Mouse (Mus musculus) liver (tissue): ENCODE results near the gene Dock11.

Experiments used
- DNase-seq: peaks from one replicate; pipeline ENCODE4 v3.0.0-alpha.2; 2020; ENCODE audit warnings: mixed read lengths

The Dock11 gene

DNA sequence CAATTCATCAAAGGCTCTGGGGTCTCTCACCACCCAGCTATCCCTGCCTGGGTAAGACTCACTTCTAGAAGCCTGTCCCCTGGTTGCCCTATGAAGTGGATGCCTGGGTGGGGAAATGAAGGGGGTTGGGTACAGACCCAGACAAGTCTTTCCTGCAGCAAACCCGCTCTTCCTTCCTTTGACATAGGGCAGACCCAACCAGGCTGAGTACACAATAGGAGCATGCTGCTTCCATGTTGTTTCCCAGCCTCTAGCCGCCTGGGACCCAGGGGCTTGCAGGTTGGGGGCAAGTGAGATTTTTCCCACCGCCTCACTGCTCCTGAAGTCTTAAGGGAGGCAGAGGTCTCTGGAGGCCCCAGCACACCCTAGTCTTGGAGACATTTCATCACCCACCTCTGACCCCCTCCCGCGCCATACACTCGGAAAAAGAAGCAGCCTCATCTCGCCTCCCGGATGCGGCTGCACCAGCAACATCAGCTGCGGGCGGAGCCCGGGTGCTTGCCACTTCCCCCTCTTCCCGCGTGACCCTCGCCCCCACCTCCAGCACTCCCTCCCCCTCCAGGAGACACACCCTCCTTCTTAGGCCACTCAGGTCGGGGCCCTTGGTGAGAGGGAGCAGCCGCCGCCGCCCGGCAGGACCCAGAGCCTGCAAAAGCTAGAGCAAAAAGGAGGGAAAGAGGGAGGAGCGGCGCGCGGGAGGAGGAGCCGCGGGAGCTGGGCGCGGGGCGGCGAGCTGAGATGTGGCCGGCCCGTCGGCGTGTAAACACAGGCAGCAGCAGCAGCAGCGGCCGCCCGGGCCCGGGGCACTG is at the start of gene Dock11:
Gene Dock11 (plus strand): TSS at position 746 of the 809 bp plus-strand sequence.
- peak; percentile 53 for DNase-seq

DNA sequence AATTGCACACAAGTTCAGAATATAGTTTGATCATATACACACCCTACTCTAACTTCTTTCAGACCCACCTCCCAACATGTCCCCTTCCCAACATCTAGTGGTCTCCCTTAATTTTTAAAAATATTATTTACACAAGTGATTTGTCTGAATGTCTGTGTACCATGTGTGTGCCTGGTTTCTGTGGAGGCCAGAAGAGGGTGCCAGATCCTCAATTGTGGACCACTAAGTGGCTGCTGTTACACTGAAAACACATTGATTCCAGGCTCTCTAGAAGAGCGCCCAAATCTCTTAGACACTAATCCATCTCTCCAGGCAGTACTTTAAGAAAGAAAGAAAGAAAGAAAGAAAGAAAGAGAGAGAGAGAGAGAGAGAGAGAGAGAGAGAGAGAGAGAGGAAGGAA is 8.9 kb upstream of the Dock11 start:
- DNase-seq: no peak

DNA sequence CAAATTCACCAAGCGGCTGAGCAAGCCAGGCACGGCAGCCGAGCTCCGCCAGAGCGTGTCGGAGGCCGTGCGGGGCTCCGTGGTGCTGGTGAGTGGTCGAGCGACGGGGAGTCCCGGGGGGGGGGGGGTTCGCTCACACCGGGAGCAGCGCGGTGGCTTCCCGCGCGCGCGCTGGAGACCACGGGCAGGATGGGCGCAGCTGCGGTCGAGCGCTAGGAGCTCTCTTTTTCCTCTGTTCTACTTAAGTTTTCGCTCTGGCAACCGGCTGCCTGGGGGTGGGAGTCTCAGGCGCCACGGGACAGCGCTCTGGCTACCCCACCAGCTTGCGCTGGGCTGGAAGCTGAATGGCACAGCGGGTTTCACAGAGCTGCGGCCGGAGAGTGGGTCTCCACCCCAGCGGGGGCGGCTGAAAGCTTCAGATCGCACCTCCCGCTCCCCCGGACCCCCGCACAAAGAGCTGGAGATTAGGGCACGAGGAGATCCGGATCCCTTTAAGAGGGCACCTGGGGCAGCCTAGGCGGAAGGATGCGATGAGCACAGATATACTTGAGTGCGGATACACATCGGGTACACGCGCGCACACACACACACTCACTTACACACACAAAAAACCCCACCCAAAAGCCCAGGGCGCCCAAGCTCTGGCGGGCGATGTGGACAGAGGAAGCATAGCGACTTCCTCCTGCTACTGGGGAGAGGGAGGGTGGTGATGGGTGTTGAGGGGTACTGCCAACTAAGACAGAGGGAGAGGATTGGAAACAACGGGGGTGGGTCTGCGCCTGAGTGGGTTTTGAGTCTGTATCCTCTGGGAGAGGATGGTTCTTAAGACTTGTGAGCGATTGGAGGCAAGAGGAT is 540 bp downstream of the Dock11 start:
- peak; percentile 6 for DNase-seq

DNA sequence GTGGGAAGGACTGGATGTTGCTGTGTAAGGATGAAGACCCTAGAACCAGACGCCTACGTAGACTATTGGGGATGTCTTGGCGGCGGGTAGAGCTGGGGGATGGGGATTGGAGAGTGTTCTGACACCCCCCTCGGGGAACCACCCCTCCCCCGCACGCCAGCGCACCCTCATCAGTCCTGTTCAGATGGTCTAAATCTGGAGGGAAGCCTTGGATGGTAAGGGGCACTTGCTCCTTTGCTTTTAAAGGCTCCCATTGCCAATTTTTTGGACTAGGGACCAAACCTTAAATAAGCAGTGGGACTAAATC is 1.1 kb downstream of the Dock11 start:
- DNase-seq: no peak

DNA sequence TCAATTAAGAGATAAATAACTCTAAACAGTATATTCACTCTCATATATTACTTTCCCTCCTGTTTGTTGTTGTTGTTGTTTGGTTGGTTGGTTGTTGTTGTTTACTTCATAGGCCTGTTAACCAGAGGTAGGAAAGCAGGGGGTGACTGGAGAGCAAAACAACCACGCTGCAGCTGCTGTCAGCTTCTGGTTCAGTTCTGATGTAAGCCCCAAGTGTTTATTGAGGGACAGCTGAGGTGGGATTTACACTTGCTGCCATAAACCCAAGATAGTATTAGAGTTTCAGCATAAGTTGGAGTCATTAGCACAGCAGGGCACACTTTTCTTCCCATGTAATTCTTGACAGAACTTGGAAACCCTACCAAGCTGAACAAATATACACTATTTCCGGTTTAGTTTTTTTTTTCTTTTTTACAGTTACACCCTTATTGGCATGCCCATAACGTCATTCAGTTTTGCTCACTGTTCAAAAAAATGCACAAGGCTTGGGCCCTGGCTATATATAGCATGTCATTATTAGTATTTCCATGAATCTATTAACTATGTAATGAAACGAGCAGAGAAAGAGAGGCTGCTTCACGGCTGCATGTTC is 3.0 kb downstream of the Dock11 start:
- DNase-seq: no peak

DNA sequence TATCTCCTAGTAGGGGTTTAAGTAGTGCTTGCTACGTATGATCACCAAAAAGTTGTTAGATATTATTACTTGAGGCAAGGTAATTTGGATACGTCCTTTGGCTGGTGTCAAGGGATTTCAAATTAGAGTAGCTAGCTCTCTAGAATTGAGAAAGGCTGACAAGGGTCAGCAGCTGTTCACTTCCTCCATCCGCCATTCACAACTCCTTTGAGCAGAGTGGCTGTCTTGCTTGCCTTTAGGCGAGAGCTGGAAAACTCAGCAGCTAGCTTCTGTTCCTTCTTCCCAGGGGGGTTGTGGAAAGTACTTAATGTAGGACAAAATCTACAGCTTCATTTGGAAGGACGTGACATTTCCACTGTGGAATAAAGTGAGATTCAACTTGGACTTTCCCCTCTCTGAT is 3.7 kb downstream of the Dock11 start:
- DNase-seq: no peak

DNA sequence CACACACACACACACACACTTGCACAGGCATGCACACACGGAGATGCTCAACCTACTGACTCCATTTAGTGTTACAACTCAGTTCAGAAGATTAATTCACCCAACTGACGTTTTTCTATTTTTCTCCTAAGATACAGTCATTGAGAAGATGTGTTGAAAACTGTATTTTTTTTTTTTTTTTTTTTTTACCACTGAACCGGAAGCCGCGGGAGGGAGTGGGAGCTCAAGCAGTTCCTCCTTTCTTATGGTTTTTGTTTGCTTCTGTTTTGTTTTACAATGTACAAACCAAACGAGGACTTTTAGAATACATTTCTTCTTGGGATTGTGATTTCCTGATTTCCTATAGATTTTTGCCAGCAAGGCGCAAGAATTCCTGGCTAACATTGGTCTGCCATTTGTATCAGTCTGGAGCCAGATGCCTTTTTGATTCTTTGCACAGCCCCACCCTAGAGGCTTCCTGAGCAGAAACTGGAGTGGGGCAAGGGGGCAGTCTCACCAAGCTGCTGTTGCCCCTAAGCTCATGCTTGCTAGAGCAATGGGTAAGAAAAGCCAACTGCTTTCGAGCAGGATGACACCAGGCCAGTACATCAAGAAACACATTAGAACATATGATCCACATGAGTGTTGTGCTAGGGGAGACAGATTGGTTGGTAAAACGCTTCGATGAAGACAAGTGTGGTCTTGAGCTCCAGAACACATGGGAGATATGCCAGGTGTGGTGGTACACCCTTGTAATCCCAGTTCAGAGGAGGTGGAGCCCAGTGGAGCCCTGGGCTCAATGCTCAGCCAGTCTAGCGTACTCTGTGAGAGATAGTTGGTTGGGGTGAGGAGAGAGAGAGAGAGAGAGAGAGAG is 9.2 kb downstream of the Dock11 start:
- no peak for DNase-seq

DNA sequence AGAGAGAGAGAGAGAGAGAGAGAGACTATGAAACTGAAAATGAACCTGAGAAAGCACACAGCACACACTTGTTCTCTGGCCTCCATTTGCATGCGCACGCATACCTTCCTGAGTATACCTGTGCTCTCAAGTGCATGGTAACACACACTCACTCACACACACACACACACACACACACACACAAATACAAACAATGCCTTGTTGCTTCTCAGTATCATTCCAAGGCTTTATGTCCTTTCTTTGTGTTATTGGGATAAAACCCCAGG is 9.8 kb downstream of the Dock11 start:
- no peak for DNase-seq

DNA sequence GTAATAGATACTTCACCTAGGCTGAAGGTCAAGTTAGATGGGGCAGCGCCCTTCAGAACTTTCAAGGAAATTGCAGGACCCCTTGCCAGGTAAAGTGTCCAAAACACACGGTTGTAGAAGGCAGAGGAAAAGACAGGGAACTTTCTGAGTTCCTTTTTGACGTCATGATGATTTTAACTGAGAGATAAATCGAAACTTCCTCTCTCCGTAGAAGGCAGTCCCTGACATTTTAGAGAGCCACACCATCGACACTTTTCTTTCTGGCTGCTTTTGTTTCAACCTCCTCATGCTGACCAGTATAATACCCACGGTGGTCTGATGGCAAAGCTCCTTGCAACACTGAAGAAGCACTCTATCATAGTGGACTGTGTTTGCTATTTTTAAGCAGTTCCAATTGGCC is 15.7 kb downstream of the Dock11 start:
- no peak for DNase-seq

DNA sequence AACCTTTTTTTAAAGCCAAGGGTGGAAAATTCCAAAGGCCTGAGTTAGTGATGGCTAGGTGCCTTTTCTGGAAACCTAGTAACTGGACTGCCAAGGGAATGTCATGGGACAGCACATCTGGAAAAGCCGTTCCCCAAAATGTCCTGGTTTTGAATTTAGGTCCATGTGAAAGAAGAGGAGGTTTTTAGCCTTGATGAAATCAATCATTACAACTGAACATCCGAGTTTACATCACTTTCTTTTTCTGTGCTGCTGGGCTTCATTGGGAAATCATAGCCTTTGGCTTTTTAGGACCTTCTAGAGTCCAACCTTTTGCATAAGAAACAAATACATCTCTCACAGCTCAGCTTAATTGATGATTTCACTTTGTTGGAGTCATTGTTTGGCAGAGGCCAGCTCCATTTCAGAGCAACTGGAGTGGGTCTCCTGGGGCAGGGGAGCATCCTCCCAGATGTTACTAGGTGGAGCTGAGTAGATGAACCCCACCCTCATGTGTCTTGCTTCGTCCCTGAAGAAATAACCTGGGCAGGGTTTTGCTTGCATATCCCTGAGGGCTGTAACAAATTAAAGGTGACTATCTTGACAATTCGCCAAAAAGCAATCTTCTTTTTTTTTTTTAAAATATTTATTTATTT is 18.2 kb downstream of the Dock11 start:
- no peak for DNase-seq

DNA sequence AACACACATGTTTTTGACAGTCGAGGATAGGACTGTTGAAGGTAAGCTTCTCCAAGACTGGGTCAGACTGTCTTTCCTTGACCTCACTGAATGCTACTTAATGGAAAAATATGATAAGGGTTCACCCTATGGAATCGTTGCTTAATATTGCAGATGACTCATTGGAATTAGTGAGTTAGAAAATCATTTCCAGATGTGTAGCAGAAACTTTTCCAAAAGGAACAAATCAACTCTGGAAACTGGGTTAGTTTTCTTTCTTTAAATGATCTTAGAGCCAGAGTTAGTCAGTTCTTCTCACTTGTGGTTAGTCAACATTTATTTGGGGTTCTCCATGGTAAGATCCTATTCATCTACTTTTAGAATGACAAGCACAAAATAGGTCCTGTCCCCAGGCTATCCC is 30.9 kb downstream of the Dock11 start:
- DNase-seq: no peak

DNA sequence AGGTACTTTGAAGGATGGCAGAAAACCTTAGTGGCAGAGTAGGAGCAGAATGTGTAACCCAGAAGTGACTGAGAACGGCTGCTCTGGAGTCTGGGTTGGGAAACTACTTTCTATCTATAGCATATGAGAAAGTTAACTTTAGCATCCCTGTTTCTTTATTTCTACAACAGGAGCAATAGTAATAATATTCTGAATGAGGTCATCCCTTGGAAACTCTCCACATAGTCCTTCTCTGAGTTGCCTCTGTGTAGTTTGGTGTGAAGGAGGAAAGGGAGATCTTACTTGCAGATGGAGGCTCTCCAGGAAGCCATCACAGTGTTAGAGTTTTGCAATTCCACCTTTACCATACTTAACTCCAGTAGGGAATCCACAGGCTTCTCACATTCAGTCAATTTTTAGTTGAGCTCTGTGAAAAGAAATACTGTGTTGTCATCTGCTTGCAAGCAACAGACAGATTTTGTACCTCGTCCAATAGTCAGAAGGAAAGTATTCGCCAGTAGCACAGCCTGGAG is 31.5 kb downstream of the Dock11 start:
- no peak for DNase-seq

DNA sequence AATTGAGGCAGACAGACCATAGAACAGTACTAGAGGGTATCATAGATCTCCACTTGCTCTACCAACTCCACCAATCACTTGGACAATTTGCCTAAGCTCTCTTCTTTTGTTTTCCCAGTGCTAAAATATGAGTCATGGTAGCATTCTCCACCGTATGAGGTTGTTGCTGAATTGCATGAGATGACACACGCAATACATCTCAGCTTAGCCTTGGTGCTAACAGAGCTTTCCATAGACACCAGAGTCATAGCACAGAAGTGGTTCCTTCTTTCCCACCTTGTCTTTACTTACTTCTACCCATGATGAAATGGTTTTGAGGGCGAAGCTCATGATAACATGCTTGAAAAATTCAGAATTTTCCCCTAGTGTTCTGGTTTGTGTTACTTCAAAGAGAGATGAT is 33.3 kb downstream of the Dock11 start:
- no peak for DNase-seq

DNA sequence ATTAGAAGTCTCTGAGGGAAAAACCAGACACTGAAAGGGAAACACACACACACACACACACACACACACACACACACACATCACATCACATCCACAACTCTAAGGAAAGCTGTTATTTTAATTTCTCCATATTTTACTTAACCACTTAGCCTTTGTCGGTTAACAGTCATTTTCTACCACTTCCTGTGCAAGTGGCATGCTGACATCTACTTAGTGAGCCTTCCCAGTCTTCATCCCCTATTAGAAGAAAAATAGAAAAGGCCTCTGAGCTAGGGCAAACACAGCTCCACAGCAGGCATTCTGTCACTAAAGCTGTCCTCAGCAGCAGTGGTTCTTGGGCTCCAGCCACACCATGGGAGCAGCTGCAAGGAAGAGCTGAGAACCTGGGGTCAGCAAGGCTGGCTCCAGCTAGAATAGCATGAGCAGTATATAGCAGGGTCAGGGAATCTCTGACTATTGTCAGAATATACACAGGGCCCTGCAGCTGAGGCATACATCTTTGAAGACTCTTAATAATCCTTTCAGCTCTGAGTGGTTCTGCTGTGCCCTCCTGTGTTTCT is 36.2 kb downstream of the Dock11 start:
- DNase-seq: no peak

DNA sequence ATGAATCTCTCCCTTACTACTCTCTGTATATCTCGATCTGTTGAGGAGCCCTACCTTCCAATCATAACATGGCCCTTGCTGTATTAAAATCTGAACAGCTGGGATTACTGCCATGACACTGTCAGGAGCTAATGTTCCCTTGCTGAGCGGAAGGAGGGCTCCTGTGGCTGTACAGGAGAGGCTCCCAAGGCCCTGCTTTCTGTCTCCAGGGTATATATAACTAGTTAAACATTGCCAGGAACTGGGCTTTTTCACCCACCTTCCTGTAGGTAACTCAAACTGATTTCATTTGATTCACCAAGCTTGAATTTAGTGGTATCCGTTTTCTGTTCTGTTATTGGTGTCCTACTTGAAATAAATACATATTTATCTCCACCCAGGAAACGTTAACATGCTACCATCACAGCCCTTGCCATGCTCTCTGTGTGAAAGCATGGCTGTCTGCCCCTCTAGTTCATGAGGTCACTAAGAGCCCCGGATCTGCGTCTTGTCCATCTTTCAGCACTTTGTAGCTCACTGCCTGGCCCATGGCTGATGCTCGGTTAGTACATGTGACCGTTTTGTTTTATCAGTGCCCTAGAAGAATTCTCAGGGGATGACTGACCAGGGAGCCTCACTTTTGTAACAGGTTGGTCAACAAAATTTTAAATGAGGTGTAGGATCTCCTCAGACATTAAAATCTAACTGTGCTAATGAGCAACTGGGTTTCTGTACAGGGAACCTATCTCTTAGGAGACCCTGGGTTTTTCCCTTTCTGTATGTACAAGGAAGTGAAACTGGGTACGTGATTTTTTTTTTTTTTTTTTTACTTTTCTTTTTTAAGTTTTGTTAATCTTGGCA is 41.7 kb downstream of the Dock11 start:
- DNase-seq: no peak

DNA sequence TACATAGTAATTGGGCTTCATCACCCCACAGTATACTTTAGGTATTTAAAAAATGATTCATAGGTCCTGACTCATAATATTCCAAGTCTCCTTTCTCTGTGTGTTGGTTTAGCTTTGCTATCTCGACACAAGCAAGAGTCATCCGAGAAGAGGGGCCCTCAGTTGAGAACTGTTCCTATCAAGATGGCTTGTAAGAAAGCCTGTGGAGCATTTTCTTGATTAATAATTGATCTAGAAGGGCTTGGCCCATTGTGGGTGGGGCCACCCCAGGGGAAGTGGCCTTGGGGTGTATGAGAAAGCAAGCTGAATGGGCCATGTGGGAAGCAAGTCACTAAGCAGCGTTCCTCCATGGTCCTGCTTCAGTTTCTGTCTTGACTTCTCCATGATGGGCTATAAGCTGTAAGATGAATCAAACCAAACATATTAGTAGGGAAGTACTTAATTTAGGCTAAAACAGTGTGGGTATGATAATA is 42.3 kb downstream of the Dock11 start:
- no peak for DNase-seq

DNA sequence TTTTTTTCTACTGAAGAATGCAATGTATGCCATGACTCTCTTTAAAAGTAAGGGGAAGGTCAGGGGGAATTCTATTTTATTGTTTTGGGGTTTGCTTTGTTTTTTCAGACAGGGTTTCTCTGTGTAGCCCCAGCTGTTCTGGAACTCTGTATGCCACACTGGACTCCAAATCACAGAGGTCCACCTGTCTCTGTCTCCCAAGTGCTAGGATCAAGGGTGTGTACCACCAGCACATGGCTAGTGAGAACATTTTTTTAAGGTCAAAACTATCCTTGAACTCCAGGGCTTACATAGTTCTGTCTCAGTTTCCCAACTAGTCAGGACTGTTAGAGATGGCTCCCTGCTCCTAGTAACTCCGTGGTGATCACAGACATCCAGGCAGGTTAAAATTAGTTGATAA is 43.3 kb downstream of the Dock11 start:
- DNase-seq: no peak

DNA sequence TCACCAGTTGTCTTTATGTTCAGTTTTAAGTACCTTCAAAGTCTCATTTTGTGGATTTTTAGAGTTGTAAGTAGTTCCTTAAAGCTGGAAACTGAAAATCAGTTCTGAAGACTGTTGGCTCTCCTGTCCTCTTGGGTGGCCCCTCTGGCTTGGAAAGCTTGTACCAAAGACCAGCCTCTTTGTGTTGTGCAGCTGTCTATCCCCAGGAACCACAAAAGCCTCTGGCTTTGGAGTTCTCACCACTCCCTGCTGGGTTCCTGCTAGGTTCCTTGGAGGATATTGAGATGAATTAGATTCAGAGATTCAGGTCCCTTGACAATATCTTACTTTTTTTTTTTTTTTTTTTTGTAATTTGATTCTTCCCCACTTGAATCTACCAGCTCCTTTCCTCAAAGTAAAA is 44.3 kb downstream of the Dock11 start:
- no peak for DNase-seq

DNA sequence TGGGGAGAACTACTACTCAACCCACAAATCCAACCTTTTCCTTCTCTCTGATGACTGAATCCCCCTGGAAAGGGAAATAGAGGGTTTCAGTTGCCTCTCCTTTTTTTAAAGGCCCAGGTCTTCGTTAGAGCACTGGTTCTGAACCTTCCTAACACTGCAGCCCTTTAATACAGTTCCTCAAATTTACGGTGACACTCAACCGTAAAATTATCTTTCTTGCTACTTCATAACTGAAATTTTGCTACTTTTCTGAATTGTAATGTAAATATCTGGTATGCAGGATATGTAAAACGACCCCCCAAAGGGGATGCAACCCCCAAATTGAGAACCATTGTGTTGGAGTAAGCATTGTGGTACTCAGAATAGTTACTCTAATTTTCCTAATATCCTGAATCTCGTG is 49.5 kb downstream of the Dock11 start:
- DNase-seq: no peak

DNA sequence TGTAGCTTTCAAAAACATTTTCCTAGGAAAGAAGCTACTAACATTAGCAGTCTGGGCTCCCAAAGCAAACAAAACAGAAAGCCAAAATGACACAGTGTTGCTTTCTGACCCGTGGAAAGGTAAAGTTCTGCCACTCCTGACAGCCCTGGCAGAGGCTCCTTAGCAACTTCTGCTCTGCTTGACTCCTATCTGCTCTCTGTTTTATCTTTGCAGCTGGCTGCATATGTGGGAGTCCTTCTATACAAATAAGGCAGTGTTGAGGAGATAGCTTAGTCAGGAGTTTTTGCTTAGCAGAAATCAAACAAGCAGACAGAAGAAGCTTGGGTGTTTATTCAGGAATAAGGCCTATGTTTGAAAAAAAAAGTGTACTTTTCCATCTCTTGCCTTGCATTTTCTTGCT is 57.8 kb downstream of the Dock11 start:
- DNase-seq: no peak

DNA sequence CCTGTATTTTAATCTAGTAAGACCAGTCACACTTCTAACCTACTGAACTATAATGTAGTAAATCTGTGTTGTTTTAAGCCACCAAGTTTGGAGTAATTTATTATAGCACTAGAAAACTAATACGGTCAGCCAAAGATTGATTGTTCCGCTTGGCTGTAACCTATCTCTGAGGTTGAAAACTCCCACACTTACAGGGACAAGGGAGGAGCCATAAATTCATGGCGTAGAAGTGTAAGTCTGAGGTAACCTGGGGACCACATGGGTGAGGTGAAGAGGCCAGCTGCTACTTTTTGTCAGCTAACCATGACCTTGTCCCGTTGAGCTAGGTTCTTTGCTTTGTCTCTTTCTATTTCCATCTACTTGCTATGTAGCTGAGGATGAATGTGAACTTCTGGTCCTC is 61.5 kb downstream of the Dock11 start:
- DNase-seq: no peak
